Mouse (Mus musculus): ENCODE data around the gene Wnt9b.
"Not testable (repeated sequence)": the region's sequence is repeated elsewhere in the genome, so short reads cannot be mapped to it uniquely, and the experiment has no call there.

The Wnt9b gene

GRCm38 (mm10) chr11:103749306-103750089, at the start of gene Wnt9b:
Gene Wnt9b (minus strand): TSS chr11:103749821.
- no peak for DNase-seq (ENCODE audit: low read depth, low spot score)

GRCm38 (mm10) chr11:103789951-103790350, 40.3 kb upstream of the Wnt9b start:
- DNase-seq (ENCODE audit: low read depth, low spot score), result no peak

GRCm38 (mm10) chr11:103780152-103780551, 30.5 kb upstream of the Wnt9b start:
- DNase-seq (ENCODE audit: low read depth, low spot score), result no peak

GRCm38 (mm10) chr11:103774228-103774530, 24.6 kb upstream of the Wnt9b start:
- DNase-seq (ENCODE audit: low read depth, low spot score), result no peak

- DNase-seq (ENCODE audit: low read depth, low spot score), result no peak
Measured at GRCm38 (mm10) chr11:103773387-103774227, 24.0 kb upstream of the Wnt9b start, which contains the start of gene Wnt3. Gene Wnt3 (plus strand): TSS chr11:103774150.

GRCm38 (mm10) chr11:103772505-103773386, 23.1 kb upstream of the Wnt9b start:
- DNase-seq (ENCODE audit: low read depth, low spot score), result no peak

- DNase-seq (ENCODE audit: low read depth, low spot score), result no peak
Measured at GRCm38 (mm10) chr11:103771160-103771817, 21.7 kb upstream of the Wnt9b start.

GRCm38 (mm10) chr11:103765556-103766011, 16.0 kb upstream of the Wnt9b start:
- no peak for DNase-seq (ENCODE audit: low read depth, low spot score)

GRCm38 (mm10) chr11:103764601-103765000, 15.0 kb upstream of the Wnt9b start:
- no peak for DNase-seq (ENCODE audit: low read depth, low spot score)

- no peak for DNase-seq (ENCODE audit: low read depth, low spot score)
Measured at GRCm38 (mm10) chr11:103763410-103764163, 14.0 kb upstream of the Wnt9b start.

GRCm38 (mm10) chr11:103760891-103761290, 11.3 kb upstream of the Wnt9b start:
- not testable (repeated sequence) for DNase-seq (ENCODE audit: low read depth, low spot score)

GRCm38 (mm10) chr11:103760101-103760500, 10.5 kb upstream of the Wnt9b start:
- DNase-seq (ENCODE audit: low read depth, low spot score), result no peak

- peak; percentile 70 for DNase-seq (ENCODE audit: low read depth, low spot score)
Measured at GRCm38 (mm10) chr11:103758706-103759105, 9.1 kb upstream of the Wnt9b start.

GRCm38 (mm10) chr11:103758054-103758453, 8.4 kb upstream of the Wnt9b start:
- no peak for DNase-seq (ENCODE audit: low read depth, low spot score)

GRCm38 (mm10) chr11:103750612-103751011, 991 bp upstream of the Wnt9b start:
- DNase-seq (ENCODE audit: low read depth, low spot score), result no peak

- no peak for DNase-seq (ENCODE audit: low read depth, low spot score)
Measured at GRCm38 (mm10) chr11:103735046-103735781, 14.4 kb downstream of the Wnt9b start.

- DNase-seq (ENCODE audit: low read depth, low spot score), result no peak
Measured at GRCm38 (mm10) chr11:103734411-103735045, 15.1 kb downstream of the Wnt9b start.

GRCm38 (mm10) chr11:103733961-103734360, 15.7 kb downstream of the Wnt9b start:
- no peak for DNase-seq (ENCODE audit: low read depth, low spot score)

GRCm38 (mm10) chr11:103733069-103733468, 16.6 kb downstream of the Wnt9b start:
- no peak for DNase-seq (ENCODE audit: low read depth, low spot score)
